Mouse (Mus musculus) heart, embryonic 16.5 days (tissue): Measurements from ENCODE around the gene Cpox. TPM values are rescaled to one million over a fixed set of nuclear protein-coding genes. Genes with fewer than 3 reads are reported as not detected.

Source experiments
- ATAC-seq: fragments of 200-750 bp; cut with Nextera tagmentation; replicated peaks from 2 replicates; pipeline ENCODE4 v1.8.0; 2017; ENCODE audit warnings: moderate number of reproducible peaks; ENCODE audit not compliant: insufficient read depth, low FRiP score; ENCODE audit errors: extremely low read depth
- H3K27ac ChIP-seq: fragments of 300-500 bp; sonication (generic); 2 replicates; pipeline ENCODE4 v1.5.1; 2014; ENCODE audit warnings: mild to moderate bottlenecking, low read length, control low read depth, moderate library complexity
- H3K27me3 ChIP-seq: fragments of 300-500 bp; sonication (generic); 2 replicates; pipeline ENCODE4 v1.6.1; 2014; ENCODE audit warnings: low read length, mixed read lengths; ENCODE audit not compliant: control insufficient read depth, insufficient read depth
- H3K36me3 ChIP-seq: fragments of 300-500 bp; sonication (generic); 2 replicates; pipeline ENCODE4 v1.6.1; 2014; ENCODE audit not compliant: control insufficient read depth, insufficient read depth
- H3K4me1 ChIP-seq: fragments of 300-500 bp; sonication (generic); 2 replicates; pipeline ENCODE4 v1.6.1; 2014; ENCODE audit warnings: low read length, mixed read lengths; ENCODE audit not compliant: control insufficient read depth, insufficient read depth
- H3K4me2 ChIP-seq: fragments of 300-500 bp; sonication (generic); 2 replicates; pipeline ENCODE4 v1.6.1; 2014; ENCODE audit warnings: low read depth, mild to moderate bottlenecking, control low read depth, low read length
- H3K4me3 ChIP-seq: fragments of 300-500 bp; sonication (generic); 2 replicates; pipeline ENCODE4 v1.5.1; 2014; ENCODE audit warnings: mild to moderate bottlenecking, control low read depth, low read length
- H3K9ac ChIP-seq: fragments of 300-500 bp; sonication (generic); 2 replicates; pipeline ENCODE4 v1.6.1; 2014; ENCODE audit warnings: low read length, control low read depth
- H3K9me3 ChIP-seq: fragments of 300-500 bp; sonication (generic); replicated peaks from 2 replicates; pipeline ENCODE4 v1.6.1; 2016; ENCODE audit warnings: low read length; ENCODE audit not compliant: control insufficient read depth
- WGBS: fragments of 180-500 bp; shearing (Covaris S2); extraction: QIAGEN DNeasy Blood & Tissue Kit; methylation state at CpG from one replicate; pipeline ENCODE4 v1.1.7; 2014; 5-methylcytosine and 5-hydroxymethylcytosine counted together
- microRNA-seq: library from miRNA; unstranded; fragments of <30 nt; microRNA quantifications from one replicate; pipeline ENCODE4, GENCODE M21; 2017
- polyA plus RNA-seq: library from polyadenylated mRNA; unstranded; fragments of >200 nt; fragmentation: Nextera tagmentation; extraction: Ambion mirVana; gene quantifications from 2 replicates; pipeline ENCODE4 v1.2.1, GENCODE M21; 2015

Gene Cpox
- polyA plus RNA-seq, 1 experiment from 2014 or later: 37.1 TPM

DNA sequence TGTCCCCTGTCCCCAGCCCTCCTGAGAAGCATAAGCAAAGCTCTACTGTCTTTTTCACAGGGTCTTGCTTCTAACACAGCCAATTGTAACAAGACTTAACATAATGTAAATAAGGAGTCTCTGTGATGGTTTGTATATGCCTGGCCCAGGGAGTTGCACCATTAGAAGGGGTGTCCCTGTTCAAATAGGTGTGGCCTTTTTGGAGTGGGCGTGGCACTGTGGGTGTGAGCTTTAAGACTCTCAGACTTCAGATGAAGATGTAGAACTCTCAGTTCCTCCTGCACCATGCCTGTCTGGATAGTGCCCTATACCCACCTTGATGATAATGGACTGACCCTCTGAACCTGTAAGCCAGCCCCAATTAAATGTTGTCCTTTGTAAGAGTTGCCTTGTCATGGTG, 68.7 kb downstream of the Cpox start:
- ATAC-seq: no peak
- Histone ChIP-seq H3K9ac (no peak overlapping the region), H3K9me3 (no peaks in the 10 kb centered on the region), H3K27ac (no peak overlapping the region), H3K4me1 (no peaks in the 10 kb centered on the region), H3K4me3 (no peak overlapping the region), H3K27me3 (no peaks in the 10 kb centered on the region), H3K36me3 (peaks cover 9% of the 10 kb centered on the region; the same call in 1 of the 2 replicates), H3K4me2 (no peak overlapping the region)
- 77% methylated on average over 1 of the region's 1 CpGs for WGBS

GRCm38 (mm10) chr16:58740751-58741150, 70.7 kb downstream of the Cpox start:
- Histone ChIP-seq H3K9ac (no peak overlapping the region), H3K36me3 (no peaks in the 10 kb centered on the region), H3K4me3 (no peak overlapping the region), H3K27ac (no peak overlapping the region), H3K4me1 (no peaks in the 10 kb centered on the region), H3K4me2 (no peak overlapping the region), H3K9me3 (no peaks in the 10 kb centered on the region), H3K27me3 (no peaks in the 10 kb centered on the region)
- no peak for ATAC-seq
- 86% methylated on average over 5 of the region's 5 CpGs for WGBS

GRCm38 (mm10) chr16:58746715-58747114, 76.6 kb downstream of the Cpox start:
- H3K9ac ChIP-seq: no peak overlapping the region
- no peaks in the 10 kb centered on the region for H3K36me3 ChIP-seq
- WGBS: 36% methylated on average over 4 of the region's 4 CpGs
- no peaks in the 10 kb centered on the region for H3K9me3 ChIP-seq
- peaks cover 7% of the 10 kb centered on the region for H3K4me1 ChIP-seq
- ATAC-seq: peak; percentile 70; the same call in 1 of the 2 replicates
- H3K4me2 ChIP-seq: peak overlapping the region; percentile 15; the same call in 1 of the 2 replicates
- no peaks in the 10 kb centered on the region for H3K27me3 ChIP-seq
- H3K4me3 ChIP-seq: no peak overlapping the region
- H3K27ac ChIP-seq: no peak overlapping the region; the same call in 1 of the 2 replicates

DNA sequence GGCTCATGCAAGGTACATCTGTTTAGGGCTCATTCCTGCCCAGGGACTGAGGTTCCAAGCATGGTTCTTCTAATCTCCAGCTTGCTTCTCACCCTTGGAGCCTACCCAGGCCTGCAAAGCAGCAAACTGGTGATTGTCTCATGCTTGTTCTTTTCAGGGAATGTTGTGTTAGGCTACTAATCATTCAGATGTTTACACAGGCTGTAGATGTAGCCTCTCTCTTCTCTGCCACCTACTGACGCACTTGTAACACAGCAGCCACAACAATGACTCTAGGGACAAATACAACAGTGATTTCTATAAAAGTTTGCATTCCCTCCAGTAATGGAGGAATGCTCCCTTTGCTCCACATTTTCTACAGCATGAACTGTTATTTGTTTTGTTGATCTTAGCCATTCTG, 81.2 kb downstream of the Cpox start:
- no peak overlapping the region for H3K27ac ChIP-seq
- H3K36me3 ChIP-seq: no peaks in the 10 kb centered on the region
- H3K4me1 ChIP-seq: peaks cover 5% of the 10 kb centered on the region
- no peaks in the 10 kb centered on the region for H3K9me3 ChIP-seq
- no peaks in the 10 kb centered on the region for H3K27me3 ChIP-seq
- peak; percentile 49 for ATAC-seq
- H3K4me2 ChIP-seq: no peak overlapping the region
- no peak overlapping the region for H3K4me3 ChIP-seq
- H3K9ac ChIP-seq: no peak overlapping the region
- WGBS: 21% methylated on average over 1 of the region's 1 CpGs

GRCm38 (mm10) chr16:58756191-58756590, 86.1 kb downstream of the Cpox start:
- H3K27ac ChIP-seq: no peak overlapping the region
- H3K9ac ChIP-seq: no peak overlapping the region
- H3K4me3 ChIP-seq: no peak overlapping the region
- no peaks in the 10 kb centered on the region for H3K9me3 ChIP-seq
- no peak for ATAC-seq
- no peaks in the 10 kb centered on the region for H3K27me3 ChIP-seq
- no peak overlapping the region for H3K4me2 ChIP-seq
- H3K36me3 ChIP-seq: no peaks in the 10 kb centered on the region
- H3K4me1 ChIP-seq: no peaks in the 10 kb centered on the region

GRCm38 (mm10) chr16:58763076-58763475, 93.0 kb downstream of the Cpox start, which contains the start of gene Olfr172:
Olfr172 (minus strand) TSS chr16:58763176.
- no peaks in the 10 kb centered on the region for H3K36me3 ChIP-seq
- H3K9ac ChIP-seq: no peak within 1 kb of the TSS
- 72% methylated on average over 1 of the region's 1 CpGs for WGBS
- no peak within 1 kb of the TSS for H3K4me3 ChIP-seq
- no peak for ATAC-seq
- H3K9me3 ChIP-seq: no peaks in the 10 kb centered on the region
- H3K4me2 ChIP-seq: no peak within 1 kb of the TSS
- H3K27ac ChIP-seq: no peak within 1 kb of the TSS
- no peaks in the 10 kb centered on the region for H3K27me3 ChIP-seq
- no peaks in the 10 kb centered on the region for H3K4me1 ChIP-seq

Small RNAs within 50 kb of the gene (microRNA-seq; reads per million reads assigned to microRNA genes)
- not detected for gene Gm27564

Other genes with a start within 250 kb of the Cpox start
- 18.0 and 19.6 TPM in 2 replicates for gene St3gal6, start 146.0 kb upstream of the Cpox start, polyA plus RNA-seq
- gene Gm813, start 53.3 kb upstream of the Cpox start, polyA plus RNA-seq: not detected in 2 replicates
- not detected in 2 replicates for gene E330017A01Rik, start 31.6 kb upstream of the Cpox start, polyA plus RNA-seq
- gene Gpr15, start 48.8 kb downstream of the Cpox start, polyA plus RNA-seq: 0.24 and 1.00 TPM in 2 replicates
- gene Cldnd1, start 57.6 kb downstream of the Cpox start, polyA plus RNA-seq: 101 and 112 TPM in 2 replicates
- gene Olfr172, start 92.9 kb downstream of the Cpox start, polyA plus RNA-seq: not detected in 2 replicates
- gene Olfr173, start 130.0 kb downstream of the Cpox start, polyA plus RNA-seq: not detected in 2 replicates
- not detected in 2 replicates for gene Olfr175-ps1, start 156.5 kb downstream of the Cpox start, polyA plus RNA-seq
- gene Olfr177, start 204.5 kb downstream of the Cpox start, polyA plus RNA-seq: not detected in 2 replicates
- not detected in 2 replicates for gene Olfr178, start 221.8 kb downstream of the Cpox start, polyA plus RNA-seq